Mouse (Mus musculus): ENCODE results near the gene Mmp7.

DNA sequence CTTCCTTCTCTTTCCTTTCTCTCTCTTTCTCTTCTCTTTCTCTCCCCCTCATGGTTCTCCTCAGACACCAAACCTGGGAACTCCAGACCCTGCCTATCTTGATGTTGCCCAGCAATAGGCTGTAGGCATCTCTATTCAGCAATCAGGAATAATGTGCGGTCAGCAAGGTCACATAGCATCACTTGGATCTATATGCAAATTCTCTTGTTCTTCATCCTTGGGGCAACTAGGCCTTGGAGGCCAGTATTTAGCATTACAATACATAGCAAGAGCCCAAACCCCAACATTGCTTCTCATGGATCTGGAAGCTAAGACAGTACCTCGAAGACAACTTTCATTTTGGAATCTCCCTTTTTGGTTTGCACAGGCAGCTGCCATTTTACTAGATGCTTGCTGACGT, 44.0 kb upstream of the Mmp7 start:
- TF ChIP-seq CTCF (IDR thresholded peaks at IDR 0.05; ENCODE audit: low read depth, low read length) (no peak), POLR2AphosphoS5 (IDR thresholded peaks at IDR 0.05; ENCODE audit: insufficient replicate concordance, low read depth, low read length) (no peak), GATA1 (IDR thresholded peaks at IDR 0.05; ENCODE audit: borderline replicate concordance, low read length) (no peak), TAL1 (conservative IDR thresholded peaks at IDR 0.05; ENCODE audit: low read depth, low read length) (no peak), GATA2 (IDR thresholded peaks at IDR 0.05; ENCODE audit: borderline replicate concordance, low read depth, low read length) (no peak)
